Mouse (Mus musculus) left cerebral cortex, postnatal 14 days (tissue): ENCODE measurements around the gene Pnkd. TPM values are rescaled to one million over a fixed set of nuclear protein-coding genes. Genes with fewer than 3 reads are reported as not detected.
A peak's percentile ranks its signal among the peaks of the same experiment; 100 is the strongest.
"Not testable (repeated sequence)": the region's sequence is repeated elsewhere in the genome, so short reads cannot be mapped to it uniquely, and the experiment has no call there.

ENCODE experiments used
- DNase-seq, 2 experiments: peaks; one replicate each; pipeline ENCODE4 v3.0.0; 2021 to 2022; ENCODE audit warnings: low spot score in 2 of 2, mixed read lengths in 1 of 2
- intact Hi-C: fragments of 180-260 bp; cut with DNase I; formaldehyde crosslinking; loops from one replicate; pipeline ENCODE4 v1.15.1; 2025
- total RNA-seq, 2 experiments: library from RNA; stranded (reverse); gene quantifications; 2 replicates each; pipeline ENCODE4 v1.2.3; 2021

Gene Pnkd
- total RNA-seq, 2 experiments from 2014 or later: 118 to 134 TPM

DNA sequence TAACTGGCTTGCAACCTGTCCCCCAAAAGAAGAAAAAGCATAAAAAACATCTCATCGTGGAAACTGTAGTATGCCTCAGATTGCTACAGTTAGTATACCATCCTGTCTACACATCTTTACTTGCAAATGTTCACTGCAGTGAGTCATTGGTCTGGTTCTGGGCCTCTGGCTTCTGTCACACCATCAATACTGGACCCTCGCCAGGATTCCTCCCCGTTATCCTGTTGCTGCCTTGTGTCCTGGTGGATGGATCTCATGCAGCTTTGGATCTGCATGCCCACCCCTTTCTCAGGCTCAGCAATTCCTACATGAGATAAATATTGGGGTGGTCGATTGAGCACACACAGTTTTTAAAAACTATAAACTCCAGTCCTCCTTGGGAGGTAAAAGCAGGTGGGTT lies 13.1 kb upstream of the Pnkd start:
- intact Hi-C loops: no loop called here
- no peak for DNase-seq

- intact Hi-C loops: no loop called here
Measured at GRCm38 (mm10) chr1:74275015-74275414, 9.7 kb upstream of the Pnkd start.

GRCm38 (mm10) chr1:74277041-74277440 lies 7.7 kb upstream of the Pnkd start:
- DNase-seq: no peak
- intact Hi-C loops: no loop called here

More at GRCm38 (mm10) chr1:74275015-74275414, 9.7 kb upstream of the Pnkd start:
- no peak for DNase-seq

GRCm38 (mm10) chr1:74277883-74278537 lies 6.7 kb upstream of the Pnkd start:
- no peak for DNase-seq
- intact Hi-C loops: no loop called here

- no peak for DNase-seq
- intact Hi-C loops: no loop called here
Measured at GRCm38 (mm10) chr1:74278538-74278937, 6.2 kb upstream of the Pnkd start, which contains the start of gene Gpbar1. Gpbar1 (plus strand) TSS chr1:74278550.

- intact Hi-C loops: no loop called here
- no peak for DNase-seq
Measured at GRCm38 (mm10) chr1:74278988-74279387, 5.7 kb upstream of the Pnkd start.

- intact Hi-C loops: loop anchor here (5.0 kb wide), 1 partner anchor 73 kb away; no protein-coding TSS in a partner anchor
- DNase-seq: no peak
Measured at GRCm38 (mm10) chr1:74280591-74281325, 4.0 kb upstream of the Pnkd start.

GRCm38 (mm10) chr1:74281372-74281771 lies 3.4 kb upstream of the Pnkd start:
- no peak for DNase-seq
- intact Hi-C loops: loop anchor here (5.0 kb wide), 1 partner anchor 74 kb away; no protein-coding TSS in a partner anchor

GRCm38 (mm10) chr1:74281886-74282285 lies 2.8 kb upstream of the Pnkd start:
- DNase-seq: no peak
- intact Hi-C loops: loop anchor here (5.0 kb wide), 1 partner anchor 75 kb away; no protein-coding TSS in a partner anchor

- intact Hi-C loops: loop anchor here (5.0 kb wide), 1 partner anchor 76 kb away; no protein-coding TSS in a partner anchor
- no peak for DNase-seq
Measured at GRCm38 (mm10) chr1:74282896-74283625, 1.7 kb upstream of the Pnkd start.

GRCm38 (mm10) chr1:74283686-74284463 lies 855 bp upstream of the Pnkd start:
- DNase-seq: peak; percentile 51 to 60
- intact Hi-C loops: loop anchor here (2.0 to 5.0 kb wide), 2 partner anchors 47 to 77 kb away; partner anchors contain the start of gene Arpc2

- intact Hi-C loops: loop anchor here (2.0 to 5.0 kb wide), 2 partner anchors 49 to 167 kb away; partner anchors contain the start of gene Arpc2
Measured at GRCm38 (mm10) chr1:74285212-74286010, 681 bp downstream of the Pnkd start.

DNA sequence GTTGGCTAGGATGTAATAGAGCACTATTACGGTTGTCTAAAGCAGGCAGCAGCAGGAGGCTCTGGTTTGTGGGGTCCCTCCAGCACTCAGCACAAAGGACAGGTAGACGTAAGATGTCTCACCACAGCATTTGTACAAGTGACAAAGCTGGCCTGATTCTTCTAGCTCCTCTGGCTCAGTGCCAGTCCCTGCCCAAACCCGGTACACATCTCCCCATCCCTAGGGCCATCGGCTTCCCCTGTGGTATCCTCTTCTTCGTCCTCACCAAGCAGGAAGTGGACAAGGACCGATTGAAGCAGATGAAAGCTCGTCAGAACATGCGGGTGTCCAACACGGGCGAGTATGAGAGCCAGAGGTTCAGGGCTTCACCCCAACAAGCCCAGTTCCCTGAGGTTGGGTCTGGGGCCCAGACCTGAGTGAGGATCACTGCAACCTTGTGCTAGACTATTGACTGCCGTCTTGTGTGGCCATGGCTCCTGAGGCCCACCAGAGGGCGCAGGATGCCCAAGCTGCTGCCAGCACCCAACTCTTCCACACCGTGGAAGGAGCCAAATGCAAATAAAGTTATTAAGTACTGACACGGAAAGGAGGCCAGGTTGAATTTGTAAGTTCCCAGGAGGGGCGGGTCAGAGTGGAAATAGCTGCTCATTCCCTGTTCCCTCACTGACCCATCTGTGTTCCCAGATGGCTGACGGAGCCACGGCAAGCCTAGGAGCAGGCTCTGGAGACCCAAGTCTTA lies 2.3 kb downstream of the Pnkd start:
- DNase-seq: not testable (repeated sequence)
- intact Hi-C loops: loop anchor here (5.0 kb wide), 1 partner anchor 165 kb away; no protein-coding TSS in a partner anchor

More at GRCm38 (mm10) chr1:74285212-74286010, 681 bp downstream of the Pnkd start:
- peak; percentile 33 to 34 for DNase-seq

- intact Hi-C loops: loop anchor here (5.0 kb wide), 1 partner anchor 164 kb away; no protein-coding TSS in a partner anchor
- DNase-seq: no peak
Measured at GRCm38 (mm10) chr1:74288327-74288726, 3.6 kb downstream of the Pnkd start.

GRCm38 (mm10) chr1:74289248-74289647 lies 4.5 kb downstream of the Pnkd start:
- DNase-seq: no peak
- intact Hi-C loops: loop anchor here (5.0 kb wide), 1 partner anchor 163 kb away; no protein-coding TSS in a partner anchor

DNA sequence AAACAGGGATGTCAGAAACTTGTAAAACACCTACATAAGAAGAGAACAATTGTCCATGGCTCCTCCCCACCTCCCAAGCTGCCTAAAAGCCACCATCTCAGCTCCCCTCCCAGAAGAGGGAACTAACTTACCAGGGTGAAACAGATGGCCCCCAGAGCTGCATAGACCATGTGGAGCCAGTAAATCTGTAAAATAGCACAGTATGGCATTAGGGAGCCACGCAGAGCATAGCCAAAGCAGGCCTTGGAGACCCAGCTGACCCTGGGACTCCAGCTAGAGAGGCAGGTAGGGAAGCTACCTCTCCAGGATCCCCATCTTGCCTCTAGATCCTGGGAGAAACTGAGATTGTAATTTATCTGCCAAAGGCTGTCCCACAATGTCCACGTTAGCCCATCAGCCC lies 5.0 kb downstream of the Pnkd start:
- intact Hi-C loops: loop anchor here (5.0 kb wide), 1 partner anchor 163 kb away; no protein-coding TSS in a partner anchor
- DNase-seq: no peak

DNA sequence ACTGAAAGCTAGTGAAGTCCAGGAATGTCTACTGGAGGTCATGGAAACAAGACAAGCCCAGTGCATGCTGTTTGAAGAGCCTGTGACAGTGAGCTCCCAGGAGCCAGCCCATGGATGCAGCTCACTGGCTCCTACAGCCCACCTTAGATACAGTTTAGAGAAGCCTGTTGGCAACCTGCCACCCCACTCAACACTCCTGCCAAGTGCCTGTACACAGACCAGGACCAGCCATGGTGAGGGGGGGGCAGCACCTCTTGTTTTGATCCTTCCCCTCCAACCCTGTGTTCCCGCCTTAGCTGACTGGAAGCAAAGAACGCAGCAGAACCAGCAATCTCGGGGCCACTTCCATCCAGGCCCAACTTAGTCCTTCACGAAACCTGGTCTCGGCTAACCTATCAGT lies 5.4 kb downstream of the Pnkd start:
- DNase-seq: no peak
- intact Hi-C loops: no loop called here
